Mouse (Mus musculus): ENCODE results near the gene Plxdc1.

Plxdc1 gene

DNA sequence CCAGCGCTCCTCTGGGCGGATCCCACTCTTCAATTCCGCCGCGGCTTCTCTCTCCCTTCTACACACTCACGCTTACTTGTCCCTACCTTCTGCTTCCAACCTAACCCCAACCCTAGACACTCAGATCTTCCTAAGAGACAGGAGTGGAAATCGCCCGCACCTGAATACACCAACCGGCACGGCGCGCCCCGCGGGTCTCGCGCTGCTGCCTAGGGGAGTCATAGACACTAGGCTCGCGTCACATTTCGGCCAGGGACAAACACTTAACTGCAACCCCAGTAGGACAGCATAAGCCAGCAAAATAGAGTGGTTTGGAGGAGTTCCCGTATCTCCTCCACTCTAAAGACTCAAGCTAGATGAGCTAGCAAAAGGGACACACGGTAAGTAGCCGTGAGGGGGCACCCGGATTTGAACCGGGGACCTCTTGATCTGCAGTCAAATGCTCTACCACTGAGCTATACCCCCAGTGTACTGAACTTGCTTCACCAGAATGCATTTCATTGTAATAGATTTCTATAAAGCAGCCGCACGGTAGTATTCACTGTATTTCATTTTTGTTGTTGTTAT, 2.4 kb upstream of the Plxdc1 start:
- peak; percentile 92 for DNase-seq (ENCODE audit: low read depth, low spot score)

- DNase-seq (ENCODE audit: low read depth, low spot score): peak; percentile 95
Observed at GRCm38 (mm10) chr11:97987551-97988526, 1.6 kb upstream of the Plxdc1 start.

DNA sequence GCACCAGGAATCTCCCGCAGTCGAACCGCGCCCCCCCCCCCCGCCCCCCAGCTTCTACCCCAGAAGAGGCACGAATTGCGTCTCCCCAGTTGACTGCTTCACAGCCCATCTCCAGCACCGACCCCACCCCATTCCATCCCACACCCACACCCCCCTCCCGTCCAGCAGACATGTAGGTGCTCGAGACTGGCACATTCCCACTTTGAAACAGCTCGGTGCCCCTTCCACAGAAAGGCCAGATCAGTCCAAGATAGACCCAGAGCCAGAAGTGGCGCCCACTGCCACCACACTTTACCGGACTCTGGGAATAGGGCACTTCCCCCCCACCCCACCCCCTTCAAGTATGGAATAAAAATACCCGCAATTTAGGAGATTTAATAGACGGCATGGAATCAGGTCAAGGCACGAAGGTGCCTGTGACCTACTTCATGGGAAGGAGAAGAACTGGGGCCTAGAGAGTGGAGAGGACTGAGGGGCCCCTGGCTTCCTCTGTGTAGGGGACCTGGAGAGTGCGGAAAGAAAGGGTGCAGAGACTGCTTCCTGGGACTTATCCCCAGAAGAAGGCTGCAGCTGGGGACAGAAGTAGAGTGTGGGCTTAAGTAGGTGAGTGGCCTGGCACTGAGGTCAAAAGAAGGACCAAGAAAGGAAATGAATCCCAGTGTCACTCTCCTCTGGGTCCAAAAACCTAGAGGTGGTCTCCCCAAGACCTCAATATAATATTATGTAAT, 658 bp upstream of the Plxdc1 start:
- DNase-seq (ENCODE audit: low read depth, low spot score): no peak

GRCm38 (mm10) chr11:97983983-97984382, 2.3 kb downstream of the Plxdc1 start:
- DNase-seq (ENCODE audit: low read depth, low spot score): no peak

- DNase-seq (ENCODE audit: low read depth, low spot score): no peak
Observed at GRCm38 (mm10) chr11:97983506-97983905, 2.7 kb downstream of the Plxdc1 start.

DNA sequence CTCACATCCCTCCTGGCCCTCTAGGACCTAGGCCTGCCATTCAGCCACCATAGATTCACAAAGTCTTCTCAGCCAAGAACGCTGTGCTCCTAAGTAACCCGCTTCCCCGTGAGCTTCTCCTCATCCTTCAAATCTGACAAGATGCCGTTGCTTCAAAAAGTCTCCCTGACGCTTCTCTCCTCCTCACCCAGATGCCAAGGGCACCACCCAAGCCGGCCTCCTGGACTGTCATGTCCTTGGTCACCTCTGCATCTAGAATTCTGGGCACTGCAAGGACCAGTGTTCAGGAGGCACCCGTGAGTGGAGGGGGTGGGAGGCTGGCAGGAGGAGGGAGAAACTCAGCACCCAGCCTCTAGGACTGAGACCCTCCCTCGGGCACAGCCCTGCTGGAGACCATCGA, 3.5 kb downstream of the Plxdc1 start:
- DNase-seq (ENCODE audit: low read depth, low spot score): no peak

GRCm38 (mm10) chr11:97980531-97980966, 5.7 kb downstream of the Plxdc1 start:
- DNase-seq (ENCODE audit: low read depth, low spot score): no peak

- no peak for DNase-seq (ENCODE audit: low read depth, low spot score)
Observed at GRCm38 (mm10) chr11:97979824-97980495, 6.3 kb downstream of the Plxdc1 start.

DNA sequence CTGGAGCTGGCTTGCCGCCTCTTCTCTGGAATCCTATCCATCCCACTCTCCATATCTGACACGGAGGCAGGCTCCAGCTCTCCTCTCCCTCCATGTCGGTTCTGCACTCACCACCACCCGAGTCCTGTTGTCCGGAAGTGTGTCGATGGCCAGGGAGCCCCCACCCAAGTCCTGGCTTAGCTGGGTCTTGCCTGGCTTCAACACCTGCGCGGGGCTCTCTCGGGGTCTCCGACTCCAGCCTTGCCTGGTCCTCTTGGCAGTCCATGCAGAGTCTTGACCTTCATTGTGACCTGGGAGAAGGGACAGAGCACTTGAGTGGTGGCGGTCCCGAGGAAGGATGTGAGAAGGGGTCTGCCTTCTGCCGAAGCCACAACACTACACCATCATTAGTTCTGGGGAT, 7.9 kb downstream of the Plxdc1 start:
- no peak for DNase-seq (ENCODE audit: low read depth, low spot score)

- no peak for DNase-seq (ENCODE audit: low read depth, low spot score)
Observed at GRCm38 (mm10) chr11:97977797-97978196, 8.4 kb downstream of the Plxdc1 start.

DNA sequence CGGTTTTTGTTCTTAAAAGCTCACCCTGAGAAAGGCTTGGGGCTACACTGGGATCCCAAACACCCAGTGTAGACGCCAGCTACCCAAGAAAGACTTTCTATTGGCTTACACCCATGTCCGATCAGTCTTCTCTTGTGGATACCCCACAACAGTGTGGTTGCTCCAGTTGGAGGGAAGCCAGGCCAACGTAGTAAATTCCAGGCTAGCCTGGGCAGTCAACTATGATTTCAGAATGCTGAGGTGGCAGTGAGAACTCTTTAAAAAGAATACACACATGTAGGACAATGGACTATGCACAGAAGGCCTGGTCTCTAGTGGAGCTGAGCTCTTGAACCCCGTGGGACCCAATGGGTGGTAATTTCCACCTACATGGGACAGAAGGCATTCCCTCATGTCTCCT, 11.5 kb downstream of the Plxdc1 start:
- no peak for DNase-seq (ENCODE audit: low read depth, low spot score)

GRCm38 (mm10) chr11:97974141-97974540, 12.1 kb downstream of the Plxdc1 start:
- no peak for DNase-seq (ENCODE audit: low read depth, low spot score)

DNA sequence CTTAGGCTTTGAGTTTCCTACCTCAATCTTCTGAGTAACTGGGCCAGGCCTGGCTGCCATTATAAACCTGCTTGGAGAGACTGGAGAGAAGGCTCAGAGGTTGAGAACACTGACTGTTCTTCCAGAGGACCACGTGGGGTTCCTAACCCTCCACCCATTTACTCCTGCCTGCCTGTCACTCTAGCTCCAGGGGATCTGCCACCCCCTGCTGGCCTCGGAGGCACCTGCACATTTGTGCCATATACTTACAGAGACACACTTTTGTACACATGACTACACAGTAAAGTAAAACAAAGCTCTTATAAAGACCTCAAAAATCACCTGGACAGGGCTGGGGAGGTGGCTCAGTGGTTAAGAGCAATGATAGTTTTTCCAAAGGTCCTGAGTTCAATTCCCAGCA, 13.8 kb downstream of the Plxdc1 start:
- peak; percentile 32 for DNase-seq (ENCODE audit: low read depth, low spot score)

- DNase-seq (ENCODE audit: low read depth, low spot score): no peak
Observed at GRCm38 (mm10) chr11:97971232-97971631, 15.0 kb downstream of the Plxdc1 start.

- DNase-seq (ENCODE audit: low read depth, low spot score): no peak
Observed at GRCm38 (mm10) chr11:97970771-97971170, 15.5 kb downstream of the Plxdc1 start.

- DNase-seq (ENCODE audit: low read depth, low spot score): no peak
Observed at GRCm38 (mm10) chr11:97968385-97968784, 17.9 kb downstream of the Plxdc1 start.

- no peak for DNase-seq (ENCODE audit: low read depth, low spot score)
Observed at GRCm38 (mm10) chr11:97967114-97967513, 19.1 kb downstream of the Plxdc1 start.

DNA sequence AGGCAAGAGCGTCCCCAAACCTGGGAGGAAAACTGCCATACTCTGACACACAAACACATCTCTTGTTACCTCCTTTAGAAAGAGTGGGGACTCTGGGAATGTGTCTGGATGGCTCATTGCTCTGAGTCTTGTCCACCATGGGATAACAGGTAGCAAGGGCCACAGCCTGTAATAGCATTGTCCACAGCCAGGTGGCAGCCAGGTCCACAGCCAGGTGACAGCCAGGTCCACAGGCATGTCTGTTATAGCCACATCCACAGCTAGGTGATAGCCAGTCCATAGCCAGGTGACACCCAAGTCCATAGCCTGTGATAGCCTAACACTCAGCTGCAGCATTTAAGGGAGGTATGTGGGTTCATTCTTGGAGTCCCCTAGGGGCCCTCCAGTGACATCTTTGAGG, 25.3 kb downstream of the Plxdc1 start:
- DNase-seq (ENCODE audit: low read depth, low spot score): peak; percentile 62

- no peak for DNase-seq (ENCODE audit: low read depth, low spot score)
Observed at GRCm38 (mm10) chr11:97959300-97959680, 27.0 kb downstream of the Plxdc1 start.

DNA sequence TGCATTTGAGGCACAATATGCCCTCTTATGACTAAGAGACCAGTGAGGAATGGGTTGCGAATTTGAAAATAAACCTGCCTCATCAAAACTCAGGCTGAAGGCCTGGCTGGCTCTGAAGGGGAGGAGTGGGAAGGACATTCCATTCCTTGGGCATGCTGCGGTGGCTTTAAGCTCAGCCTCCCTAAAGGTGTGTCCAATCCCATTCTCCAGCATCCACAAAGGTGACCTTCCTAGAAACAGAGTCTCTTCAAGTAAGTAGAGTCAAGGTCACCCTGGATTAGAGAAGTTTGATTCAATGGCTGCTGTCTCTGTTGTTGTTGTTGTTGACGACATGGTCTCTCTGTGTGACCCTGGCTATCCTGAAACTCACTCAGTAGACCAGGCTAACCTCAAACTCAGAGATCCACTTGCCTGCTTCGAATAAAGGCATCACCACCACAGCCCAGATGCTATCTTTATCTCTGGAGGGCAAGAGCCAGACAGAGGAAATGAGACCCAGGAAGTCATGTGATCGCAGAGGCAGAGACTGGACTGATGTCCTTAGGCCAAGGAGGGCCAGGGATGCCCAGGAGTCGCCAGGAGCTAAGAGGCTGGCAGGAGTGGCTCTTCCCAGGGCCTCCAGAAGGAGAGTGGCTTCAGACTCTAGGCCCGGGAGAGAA, 27.5 kb downstream of the Plxdc1 start:
- no peak for DNase-seq (ENCODE audit: low read depth, low spot score)

- DNase-seq (ENCODE audit: low read depth, low spot score): no peak
Observed at GRCm38 (mm10) chr11:97956905-97957560, 29.2 kb downstream of the Plxdc1 start.

Data from CD4-positive, CD25-positive, alpha-beta regulatory T cell, adult 2 months (primary cell).